ENCODE assay signal across 23 mouse cellular contexts in genomic region chr9:61125769-61126168, GRCm38 (mm10).
DNase-seq lines count a peak whose midpoint lies in the region; ATAC-seq and TF ChIP-seq lines count a peak whose summit lies in the region.
"Had no signal": no experiment of that assay in that cellular context is flagged by ENCODE, and none has a peak within 500 bp of the region (broad histone marks: within the 10 kb centered on the region; RNA-seq: fewer than 3 reads in every experiment).

No protein-coding gene starts in this region.

- H3K4me1 ChIP-seq in embryonic facial prominence, embryonic 14.5 days (ENCODE audit: control insufficient read depth, insufficient read depth, low read length): 0 out of 2 replicates have a peak, but pooled peaks cover 4% of the 10 kb centered on the region
- peaks cover 69% of the 10 kb centered on the region for H3K4me1 ChIP-seq in thymus, adult 2 months (replicated peaks; ENCODE audit: control insufficient read depth, insufficient read depth, low read length)
- H3K4me1 ChIP-seq: heart, embryonic 15.5 days; liver, embryonic 12.5 days had no signal

- no peak overlapping the region for H3K4me2 ChIP-seq in embryonic facial prominence, embryonic 14.5 days (ENCODE audit: low read depth, low read length)
- H3K4me2 ChIP-seq: forebrain, embryonic 13.5 days; heart, embryonic 15.5 days; hindbrain, embryonic 12.5 days; liver, embryonic 12.5 days; lung, embryonic 14.5 days; midbrain, embryonic 11.5 days had no signal

- H3K36me3 ChIP-seq in embryonic facial prominence, embryonic 14.5 days (ENCODE audit: control insufficient read depth, insufficient read depth, low read length): no peaks in the 10 kb centered on the region
- H3K36me3 ChIP-seq in thymus, adult 2 months (ENCODE audit: control insufficient read depth, insufficient read depth, low read length): no peaks in the 10 kb centered on the region
- H3K36me3 ChIP-seq: heart, embryonic 15.5 days; hindbrain, embryonic 12.5 days; liver, embryonic 12.5 days had no signal

- no peak for TF ChIP-seq CTCF in left cerebral cortex, adult 2 months (IDR thresholded peaks at IDR 0.05)
- no peak for TF ChIP-seq CTCF in thymus, adult 2 months (IDR thresholded peaks at IDR 0.05; ENCODE audit: borderline replicate concordance, control insufficient read depth, extremely low read depth, insufficient read depth, low read length, poor library complexity)

- no peak overlapping the region for H3K4me3 ChIP-seq in left cerebral cortex, adult 2 months
- H3K4me3 ChIP-seq in embryonic facial prominence, embryonic 14.5 days (ENCODE audit: low read depth, low read length): no peak overlapping the region
- H3K4me3 ChIP-seq in thymus, adult 2 months (ENCODE audit: control insufficient read depth, insufficient read depth, low read length): no peak overlapping the region
- H3K4me3 ChIP-seq: forebrain, embryonic 13.5 days; heart, adult 2 months; heart, embryonic 15.5 days; hindbrain, embryonic 12.5 days; layer of hippocampus, adult 2 months; liver, embryonic 12.5 days had no signal

- WGBS in embryonic facial prominence, embryonic 14.5 days: 55% methylated on average over 7 of the region's 7 CpGs
- WGBS in thymus, adult 2 months: 9% methylated on average over 7 of the region's 7 CpGs

- peaks cover 7% of the 10 kb centered on the region; the same call in 1 of the 2 replicates for H3K27me3 ChIP-seq in embryonic facial prominence, embryonic 14.5 days (replicated peaks; ENCODE audit: control insufficient read depth, insufficient read depth, low read length)
- no peaks in the 10 kb centered on the region for H3K27me3 ChIP-seq in thymus, adult 2 months (ENCODE audit: control insufficient read depth, insufficient read depth, low read length)

- H3K27ac ChIP-seq in left cerebral cortex, adult 2 months: no peak overlapping the region
- no peak overlapping the region for H3K27ac ChIP-seq in embryonic facial prominence, embryonic 14.5 days (replicated peaks; ENCODE audit: low read depth, low read length)
- H3K27ac ChIP-seq in thymus, adult 2 months (ENCODE audit: control insufficient read depth, insufficient read depth, low read length): peak overlapping the region; percentile 90
- H3K27ac ChIP-seq: forebrain, embryonic 13.5 days; heart, adult 2 months; heart, embryonic 15.5 days; hindbrain, embryonic 12.5 days; layer of hippocampus, adult 2 months; liver, embryonic 12.5 days had no signal

- no peak overlapping the region for H3K9ac ChIP-seq in embryonic facial prominence, embryonic 14.5 days (ENCODE audit: low read depth, low read length)
- H3K9ac ChIP-seq: forebrain, embryonic 13.5 days; heart, embryonic 15.5 days; hindbrain, embryonic 12.5 days; liver, embryonic 12.5 days; lung, embryonic 14.5 days had no signal

- TF ChIP-seq POLR2A in thymus, adult 2 months (IDR thresholded peaks at IDR 0.05; ENCODE audit: control insufficient read depth, extremely low read depth, insufficient read depth, low read length, poor library complexity): 0 out of 2 replicates have a peak, but pooled peaks have one; percentile 43

- 0 out of 2 replicates have a peak, but pooled peaks have one; percentile 7 for ATAC-seq in embryonic facial prominence, embryonic 14.5 days (ENCODE audit: low read depth)
- ATAC-seq: forebrain, embryonic 13.5 days; inflammation-experienced regulatory T-cells, adult 6 months; liver, embryonic 12.5 days had no signal

- intact Hi-C loops in left cerebral cortex, postnatal 4 days (cut with DNase I): no loop called here
- intact Hi-C loops in left cerebral cortex, adult 2 months (cut with DNase I): no loop called here

- peak; percentile 25 for DNase-seq in left cerebral cortex, postnatal 4 days
- no peak for DNase-seq in left cerebral cortex, adult 2 months (ENCODE audit: extremely low spot score in 1 of 2, low spot score in 2 of 2)
- DNase-seq in embryonic facial prominence, embryonic 14.5 days (ENCODE audit: low spot score): peak; percentile 56
- peak; percentile 66 for DNase-seq in thymus, adult 2 months
- no peak for DNase-seq in layer of hippocampus, postnatal 10 days (ENCODE audit: low spot score in 2 of 2)
- no peak for DNase-seq in embryo, embryonic 10.5 days (ENCODE audit: low spot score)
- no peak for DNase-seq in cerebellum, postnatal 36 days
- DNase-seq: B cell, adult 2 months; cerebellum, adult 8-10 months; embryo, embryonic 11 days; gastrocnemius, postnatal 10 days; heart, adult 2 months; kidney, adult 2 months; kidney, postnatal 10 days; lung, embryonic 14.5 days; lung, postnatal 36 days had no signal

- H3K9me3 ChIP-seq in embryonic facial prominence, embryonic 14.5 days (ENCODE audit: control insufficient read depth, low read length): no peaks in the 10 kb centered on the region
- H3K9me3 ChIP-seq: forebrain, embryonic 13.5 days; heart, embryonic 15.5 days; hindbrain, embryonic 12.5 days; liver, embryonic 12.5 days had no signal

Comparison
In these comparisons a context has a peak if more than half of its experiments do, and no peak if none do; other contexts are left out.
1. DNase-seq: peak in left cerebral cortex, postnatal 4 days (single experiment), embryonic facial prominence, embryonic 14.5 days (single experiment) and thymus, adult 2 months (single experiment); none in left cerebral cortex, adult 2 months (0 of 2), layer of hippocampus, postnatal 10 days (0 of 2), embryo, embryonic 10.5 days (single experiment) and cerebellum, postnatal 36 days (0 of 2).